Mouse (Mus musculus) ES-Bruce4 (cell line): ENCODE data around the gene Dnajc12.

ENCODE experiments used
- EP300 ChIP-seq: IDR thresholded peaks from 2 replicates; pipeline ENCODE4 v1.6.1; 2011; ENCODE audit warnings: low read depth, low read length; ENCODE audit not compliant: insufficient read depth
- POLR2A ChIP-seq: IDR thresholded peaks from one replicate; pipeline ENCODE4 v1.8.1; 2011; ENCODE audit warnings: low read length; ENCODE audit not compliant: insufficient read depth

- no peak for TF ChIP-seq POLR2A
- TF ChIP-seq EP300: no peak
These were observed 554 bp upstream of the Dnajc12 start, which contains the start of gene Sirt1 for GRCm38 (mm10) chr10:63381498-63382280.
